ENCODE assay signal across 9 mouse cellular contexts in the genomic region with DNA sequence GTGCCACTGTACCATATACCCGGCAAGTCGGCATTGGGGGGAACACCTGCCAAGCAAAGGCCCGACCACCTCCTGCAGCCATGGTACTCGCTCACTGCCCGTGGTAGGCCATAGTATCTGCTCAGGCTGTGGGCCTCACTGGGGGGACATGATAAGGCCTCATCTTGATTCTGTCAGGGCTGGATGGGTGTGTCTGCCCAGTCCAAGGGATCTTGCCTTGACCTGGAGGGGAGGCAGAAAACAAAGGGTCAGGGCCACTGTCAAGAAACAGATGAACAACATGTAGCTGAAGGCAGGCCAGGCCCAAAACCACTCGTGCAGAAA. TPM values are rescaled to one million over a fixed set of nuclear protein-coding genes. Genes with fewer than 3 reads are reported as not detected.
DNase-seq lines count a peak whose midpoint lies in the region; ATAC-seq and TF ChIP-seq lines count a peak whose summit lies in the region.
"Had no signal": no experiment of that assay in that cellular context is flagged by ENCODE, and none has a peak within 500 bp of the region (broad histone marks: within the 10 kb centered on the region; RNA-seq: fewer than 3 reads in every experiment).

No protein-coding gene starts in this region.

- no peaks in the 10 kb centered on the region for H3K27me3 ChIP-seq in lung, postnatal 0 days (replicated peaks; ENCODE audit: insufficient read depth, low read length)
- no peaks in the 10 kb centered on the region for H3K27me3 ChIP-seq in forebrain, embryonic 16.5 days (replicated peaks; ENCODE audit: control insufficient read depth, insufficient read depth, low read length)
- no peaks in the 10 kb centered on the region for H3K27me3 ChIP-seq in liver, embryonic 12.5 days (replicated peaks)
- no peaks in the 10 kb centered on the region for H3K27me3 ChIP-seq in stomach, embryonic 16.5 days (ENCODE audit: control insufficient read depth, insufficient read depth, low read length)

- H3K9ac ChIP-seq in lung, postnatal 0 days (replicated peaks; ENCODE audit: low read depth), result no peak overlapping the region
- H3K9ac ChIP-seq in forebrain, embryonic 16.5 days (replicated peaks; ENCODE audit: low read depth, low read length), result no peak overlapping the region
- peak overlapping the region; percentile 50 for H3K9ac ChIP-seq in liver, embryonic 12.5 days
- peak overlapping the region; percentile 79 for H3K9ac ChIP-seq in stomach, embryonic 16.5 days (ENCODE audit: low read length)

- ATAC-seq in lung, postnatal 0 days, result no peak
- no peak for ATAC-seq in forebrain, embryonic 16.5 days
- ATAC-seq in liver, embryonic 12.5 days, result peak; percentile 80
- no peak for ATAC-seq in stomach, embryonic 16.5 days (ENCODE audit: insufficient read depth, low FRiP score)

- TF ChIP-seq EP300 in lung, postnatal 0 days (IDR thresholded peaks at IDR 0.05), result no peak

- no peak overlapping the region for H3K4me3 ChIP-seq in lung, postnatal 0 days (ENCODE audit: low read depth, low read length)
- H3K4me3 ChIP-seq in forebrain, embryonic 16.5 days (replicated peaks; ENCODE audit: low read length), result peak overlapping the region; percentile 65
- peak overlapping the region; percentile 68 for H3K4me3 ChIP-seq in liver, embryonic 12.5 days
- peak overlapping the region; percentile 67 for H3K4me3 ChIP-seq in stomach, embryonic 16.5 days (replicated peaks; ENCODE audit: low read length)

- no peak for TF ChIP-seq CTCF in lung, postnatal 0 days (IDR thresholded peaks at IDR 0.05)

- peaks cover 19% of the 10 kb centered on the region; the same call in 1 of the 2 replicates for H3K4me1 ChIP-seq in lung, postnatal 0 days (ENCODE audit: insufficient read depth, low read depth, low read length)
- peaks cover 42% of the 10 kb centered on the region for H3K4me1 ChIP-seq in forebrain, embryonic 16.5 days (replicated peaks; ENCODE audit: control insufficient read depth, insufficient read depth, low read length)
- peaks cover 60% of the 10 kb centered on the region for H3K4me1 ChIP-seq in liver, embryonic 12.5 days
- H3K4me1 ChIP-seq in stomach, embryonic 16.5 days (ENCODE audit: control insufficient read depth, insufficient read depth, low read length), result peaks cover 31% of the 10 kb centered on the region

- no peak for DNase-seq in lung, postnatal 0 days (ENCODE audit: low spot score)
- no peak for DNase-seq in lung, postnatal 4 days
- no peak for DNase-seq in embryo, embryonic 9.5 days (ENCODE audit: extremely low spot score)
- DNase-seq in yolk sac, embryonic 10.5 days (ENCODE audit: low spot score), result no peak
- no peak for DNase-seq in right cerebral cortex, postnatal 4 days

- H3K9me3 ChIP-seq in lung, postnatal 0 days (ENCODE audit: low read length), result no peaks in the 10 kb centered on the region
- H3K9me3 ChIP-seq in forebrain, embryonic 16.5 days (ENCODE audit: control insufficient read depth, low read length), result no peaks in the 10 kb centered on the region
- no peaks in the 10 kb centered on the region for H3K9me3 ChIP-seq in liver, embryonic 12.5 days (replicated peaks)
- H3K9me3 ChIP-seq in stomach, embryonic 16.5 days (replicated peaks; ENCODE audit: control insufficient read depth, low read length), result no peaks in the 10 kb centered on the region

- no peak overlapping the region for H3K27ac ChIP-seq in lung, postnatal 0 days (ENCODE audit: low read length)
- peak overlapping the region; percentile 71 for H3K27ac ChIP-seq in forebrain, embryonic 16.5 days (ENCODE audit: low read length)
- peak overlapping the region; percentile 79 for H3K27ac ChIP-seq in liver, embryonic 12.5 days
- H3K27ac ChIP-seq in stomach, embryonic 16.5 days (ENCODE audit: low read length), result peak overlapping the region; percentile 65

- H3K36me3 ChIP-seq in lung, postnatal 0 days (ENCODE audit: insufficient read depth, low read length), result 0 out of 2 replicates have a peak, but pooled peaks cover 3% of the 10 kb centered on the region
- H3K36me3 ChIP-seq in forebrain, embryonic 16.5 days (ENCODE audit: control insufficient read depth, insufficient read depth), result no peaks in the 10 kb centered on the region
- peaks cover 17% of the 10 kb centered on the region for H3K36me3 ChIP-seq in liver, embryonic 12.5 days
- no peaks in the 10 kb centered on the region for H3K36me3 ChIP-seq in stomach, embryonic 16.5 days (ENCODE audit: control insufficient read depth, insufficient read depth, low read length)

- H3K4me2 ChIP-seq in lung, postnatal 0 days (replicated peaks; ENCODE audit: low read depth, low read length), result 0 out of 2 replicates have a peak overlapping the region, but pooled peaks have one; percentile 98
- H3K4me2 ChIP-seq in forebrain, embryonic 16.5 days (ENCODE audit: low read length), result peak overlapping the region; percentile 80
- peak overlapping the region; percentile 98 for H3K4me2 ChIP-seq in liver, embryonic 12.5 days
- peak overlapping the region; percentile 91 for H3K4me2 ChIP-seq in stomach, embryonic 16.5 days (ENCODE audit: low read depth, low read length)

- 72% methylated on average over 6 of the region's 6 CpGs for WGBS in lung, postnatal 0 days
- WGBS in forebrain, embryonic 16.5 days, result 81% methylated on average over 6 of the region's 6 CpGs
- WGBS in liver, embryonic 12.5 days (ENCODE audit: insufficient replicate concordance), result 45% methylated on average over 6 of the region's 6 CpGs
- 75% methylated on average over 6 of the region's 6 CpGs for WGBS in stomach, embryonic 16.5 days

RNA-seq across cellular contexts. Expression of a gene that starts 9.2 kb away (rescaled TPM):
- 42.1 and 44.3 TPM in 2 replicates for polyA plus RNA-seq in lung, postnatal 0 days (2015; fragmentation: Nextera tagmentation; extraction: Ambion mirVana)
- 61.4 and 68.7 TPM in 2 replicates for polyA plus RNA-seq in forebrain, embryonic 16.5 days (2015; fragmentation: Nextera tagmentation; extraction: Ambion mirVana)
- 28.5 and 32.9 TPM in 2 replicates for polyA plus RNA-seq in liver, embryonic 12.5 days (2016; fragmentation: Nextera tagmentation; extraction: Ambion mirVana)
- polyA plus RNA-seq in stomach, embryonic 16.5 days (2015; fragmentation: Nextera tagmentation; extraction: Ambion mirVana), result 51.6 and 55.7 TPM in 2 replicates

RNA-seq across cellular contexts. Expression of a gene that starts 10.2 kb away (rescaled TPM):
- polyA plus RNA-seq in lung, postnatal 0 days (2015; fragmentation: Nextera tagmentation; extraction: Ambion mirVana), result 60.5 and 77.6 TPM in 2 replicates
- polyA plus RNA-seq in forebrain, embryonic 16.5 days (2015; fragmentation: Nextera tagmentation; extraction: Ambion mirVana), result 42.6 and 55.6 TPM in 2 replicates
- polyA plus RNA-seq in liver, embryonic 12.5 days (2016; fragmentation: Nextera tagmentation; extraction: Ambion mirVana), result 17.7 and 18.8 TPM in 2 replicates
- polyA plus RNA-seq in stomach, embryonic 16.5 days (2015; fragmentation: Nextera tagmentation; extraction: Ambion mirVana), result 63.4 and 67.5 TPM in 2 replicates

RNA-seq across cellular contexts. Expression of a gene that starts 14.8 kb away (rescaled TPM):
- polyA plus RNA-seq in lung, postnatal 0 days (2015; fragmentation: Nextera tagmentation; extraction: Ambion mirVana), result not detected in 2 replicates
- polyA plus RNA-seq in forebrain, embryonic 16.5 days (2015; fragmentation: Nextera tagmentation; extraction: Ambion mirVana), result not detected in 2 replicates
- not detected in 2 replicates for polyA plus RNA-seq in liver, embryonic 12.5 days (2016; fragmentation: Nextera tagmentation; extraction: Ambion mirVana)
- not detected in 2 replicates for polyA plus RNA-seq in stomach, embryonic 16.5 days (2015; fragmentation: Nextera tagmentation; extraction: Ambion mirVana)
- polyA plus RNA-seq: large intestine, adult 2 months had no signal

RNA-seq across cellular contexts. Expression of a gene that starts 22.8 kb away (rescaled TPM):
- 0.31 and 0.56 TPM in 2 replicates for polyA plus RNA-seq in lung, postnatal 0 days (2015; fragmentation: Nextera tagmentation; extraction: Ambion mirVana)
- 0.96 and 0.99 TPM in 2 replicates for polyA plus RNA-seq in forebrain, embryonic 16.5 days (2015; fragmentation: Nextera tagmentation; extraction: Ambion mirVana)
- polyA plus RNA-seq in liver, embryonic 12.5 days (2016; fragmentation: Nextera tagmentation; extraction: Ambion mirVana), result 0.55 TPM in 2 replicates
- polyA plus RNA-seq in stomach, embryonic 16.5 days (2015; fragmentation: Nextera tagmentation; extraction: Ambion mirVana), result 1.3 and 1.9 TPM in 2 replicates
- polyA plus RNA-seq: large intestine, adult 2 months had no signal

RNA-seq across cellular contexts. Expression of a gene that starts 28.4 kb away (rescaled TPM):
- polyA plus RNA-seq in lung, postnatal 0 days (2015; fragmentation: Nextera tagmentation; extraction: Ambion mirVana), result 54.8 and 55.2 TPM in 2 replicates
- polyA plus RNA-seq in forebrain, embryonic 16.5 days (2015; fragmentation: Nextera tagmentation; extraction: Ambion mirVana), result 17.6 and 23.4 TPM in 2 replicates
- 9.8 and 10.9 TPM in 2 replicates for polyA plus RNA-seq in liver, embryonic 12.5 days (2016; fragmentation: Nextera tagmentation; extraction: Ambion mirVana)
- 61.4 and 68.7 TPM in 2 replicates for polyA plus RNA-seq in stomach, embryonic 16.5 days (2015; fragmentation: Nextera tagmentation; extraction: Ambion mirVana)

Comparison
In these comparisons a context has a peak if more than half of its experiments do, and no peak if none do; other contexts are left out.
1. H3K9ac ChIP-seq: peak in liver, embryonic 12.5 days (single experiment) and stomach, embryonic 16.5 days (single experiment); none in lung, postnatal 0 days (single experiment) and forebrain, embryonic 16.5 days (single experiment).
2. Peak in every context shown above with its lines, with median percentiles within 50 percentile points of each other: H3K4me2 ChIP-seq.